Mouse (Mus musculus): ENCODE data around the gene Drg1. TPM values are rescaled to one million over a fixed set of nuclear protein-coding genes. Genes with fewer than 3 reads are reported as not detected.
"Not testable (repeated sequence)": the region's sequence is repeated elsewhere in the genome, so short reads cannot be mapped to it uniquely, and the experiment has no call there.

The Drg1 gene
- polyA plus RNA-seq, 1 experiment from 2014 or later: 249 TPM

GRCm38 (mm10) chr11:3173425-3174318 is 92.5 kb downstream of the Drg1 start:
- H3K27ac ChIP-seq (ENCODE audit: low read depth, low read length); H3K4me3 ChIP-seq (ENCODE audit: low read depth, low read length); H3K4me1 ChIP-seq (replicated peaks; ENCODE audit: control insufficient read depth, insufficient read depth, low read length); H3K27me3 ChIP-seq (replicated peaks; ENCODE audit: control insufficient read depth, insufficient read depth, low read length); H3K9me3 ChIP-seq (ENCODE audit: control insufficient read depth, low read length); H3K4me2 ChIP-seq; H3K9ac ChIP-seq (ENCODE audit: low read depth, low read length); H3K36me3 ChIP-seq (ENCODE audit: control insufficient read depth, insufficient read depth, low read length): not testable (repeated sequence)
- DNase-seq (ENCODE audit: low spot score): peak; percentile 49
- peak; percentile 41 for ATAC-seq (replicated peaks; ENCODE audit: low FRiP score)
- WGBS: 81% methylated on average over 11 of the region's 11 CpGs

GRCm38 (mm10) chr11:3172526-3172925 is 93.7 kb downstream of the Drg1 start:
- ATAC-seq (replicated peaks; ENCODE audit: low FRiP score); H3K4me3 ChIP-seq (ENCODE audit: low read depth, low read length); H3K9me3 ChIP-seq (ENCODE audit: control insufficient read depth, low read length); H3K4me2 ChIP-seq; H3K36me3 ChIP-seq (ENCODE audit: control insufficient read depth, insufficient read depth, low read length); H3K9ac ChIP-seq (ENCODE audit: low read depth, low read length); H3K27ac ChIP-seq (ENCODE audit: low read depth, low read length); DNase-seq (ENCODE audit: low spot score); H3K4me1 ChIP-seq (replicated peaks; ENCODE audit: control insufficient read depth, insufficient read depth, low read length); H3K27me3 ChIP-seq (replicated peaks; ENCODE audit: control insufficient read depth, insufficient read depth, low read length): not testable (repeated sequence)
- WGBS: 67% methylated on average over 5 of the region's 6 CpGs

- WGBS: 59% methylated on average over 1 of the region's 1 CpGs
- H3K36me3 ChIP-seq (ENCODE audit: control insufficient read depth, insufficient read depth, low read length); H3K9me3 ChIP-seq (ENCODE audit: control insufficient read depth, low read length); ATAC-seq (replicated peaks; ENCODE audit: low FRiP score); DNase-seq (ENCODE audit: low spot score); H3K27ac ChIP-seq (ENCODE audit: low read depth, low read length); H3K4me2 ChIP-seq; H3K9ac ChIP-seq (ENCODE audit: low read depth, low read length); H3K27me3 ChIP-seq (replicated peaks; ENCODE audit: control insufficient read depth, insufficient read depth, low read length); H3K4me3 ChIP-seq (ENCODE audit: low read depth, low read length); H3K4me1 ChIP-seq (replicated peaks; ENCODE audit: control insufficient read depth, insufficient read depth, low read length): not testable (repeated sequence)
Measured at GRCm38 (mm10) chr11:3171931-3172330, 94.3 kb downstream of the Drg1 start.

GRCm38 (mm10) chr11:3169042-3169441 is 97.2 kb downstream of the Drg1 start:
- H3K4me2 ChIP-seq; H3K27me3 ChIP-seq (replicated peaks; ENCODE audit: control insufficient read depth, insufficient read depth, low read length); H3K9me3 ChIP-seq (ENCODE audit: control insufficient read depth, low read length); H3K36me3 ChIP-seq (ENCODE audit: control insufficient read depth, insufficient read depth, low read length); H3K4me1 ChIP-seq (replicated peaks; ENCODE audit: control insufficient read depth, insufficient read depth, low read length); H3K9ac ChIP-seq (ENCODE audit: low read depth, low read length); H3K4me3 ChIP-seq (ENCODE audit: low read depth, low read length); DNase-seq (ENCODE audit: low spot score); H3K27ac ChIP-seq (ENCODE audit: low read depth, low read length): not testable (repeated sequence)
- WGBS: 64% methylated on average over 2 of the region's 2 CpGs
- peak; percentile 44 for ATAC-seq (replicated peaks; ENCODE audit: low FRiP score)

- not testable (repeated sequence) for H3K27ac ChIP-seq (ENCODE audit: low read depth, low read length); H3K36me3 ChIP-seq (ENCODE audit: control insufficient read depth, insufficient read depth, low read length); H3K27me3 ChIP-seq (replicated peaks; ENCODE audit: control insufficient read depth, insufficient read depth, low read length); H3K9ac ChIP-seq (ENCODE audit: low read depth, low read length); H3K4me1 ChIP-seq (replicated peaks; ENCODE audit: control insufficient read depth, insufficient read depth, low read length); ATAC-seq (replicated peaks; ENCODE audit: low FRiP score); H3K4me2 ChIP-seq; H3K9me3 ChIP-seq (ENCODE audit: control insufficient read depth, low read length); H3K4me3 ChIP-seq (ENCODE audit: low read depth, low read length); DNase-seq (ENCODE audit: low spot score)
- 71% methylated on average over 4 of the region's 4 CpGs for WGBS
Measured at GRCm38 (mm10) chr11:3167571-3168001, 98.6 kb downstream of the Drg1 start.

GRCm38 (mm10) chr11:3167129-3167528 is 99.1 kb downstream of the Drg1 start:
- 90% methylated on average over 4 of the region's 4 CpGs for WGBS

GRCm38 (mm10) chr11:3166321-3166720 is 99.9 kb downstream of the Drg1 start:
- not testable (repeated sequence) for H3K27ac ChIP-seq (ENCODE audit: low read depth, low read length); H3K9me3 ChIP-seq (ENCODE audit: control insufficient read depth, low read length); ATAC-seq (replicated peaks; ENCODE audit: low FRiP score); DNase-seq (ENCODE audit: low spot score); H3K9ac ChIP-seq (ENCODE audit: low read depth, low read length); H3K36me3 ChIP-seq (ENCODE audit: control insufficient read depth, insufficient read depth, low read length); H3K4me1 ChIP-seq (replicated peaks; ENCODE audit: control insufficient read depth, insufficient read depth, low read length); H3K4me2 ChIP-seq; H3K4me3 ChIP-seq (ENCODE audit: low read depth, low read length); H3K27me3 ChIP-seq (replicated peaks; ENCODE audit: control insufficient read depth, insufficient read depth, low read length)

More at GRCm38 (mm10) chr11:3167129-3167528, 99.1 kb downstream of the Drg1 start:
- not testable (repeated sequence) for H3K4me3 ChIP-seq (ENCODE audit: low read depth, low read length); ATAC-seq (replicated peaks; ENCODE audit: low FRiP score); H3K9me3 ChIP-seq (ENCODE audit: control insufficient read depth, low read length); DNase-seq (ENCODE audit: low spot score); H3K36me3 ChIP-seq (ENCODE audit: control insufficient read depth, insufficient read depth, low read length); H3K4me1 ChIP-seq (replicated peaks; ENCODE audit: control insufficient read depth, insufficient read depth, low read length); H3K27ac ChIP-seq (ENCODE audit: low read depth, low read length); H3K4me2 ChIP-seq; H3K9ac ChIP-seq (ENCODE audit: low read depth, low read length); H3K27me3 ChIP-seq (replicated peaks; ENCODE audit: control insufficient read depth, insufficient read depth, low read length)

- DNase-seq (ENCODE audit: low spot score); H3K4me3 ChIP-seq (ENCODE audit: low read depth, low read length); H3K36me3 ChIP-seq (ENCODE audit: control insufficient read depth, insufficient read depth, low read length); H3K27ac ChIP-seq (ENCODE audit: low read depth, low read length); H3K4me1 ChIP-seq (replicated peaks; ENCODE audit: control insufficient read depth, insufficient read depth, low read length); H3K9me3 ChIP-seq (ENCODE audit: control insufficient read depth, low read length); H3K9ac ChIP-seq (ENCODE audit: low read depth, low read length); H3K27me3 ChIP-seq (replicated peaks; ENCODE audit: control insufficient read depth, insufficient read depth, low read length); H3K4me2 ChIP-seq: not testable (repeated sequence)
- WGBS: 88% methylated on average over 3 of the region's 5 CpGs
- ATAC-seq (replicated peaks; ENCODE audit: low FRiP score): peak; percentile 27
Measured at GRCm38 (mm10) chr11:3165210-3165782, 100.9 kb downstream of the Drg1 start.

GRCm38 (mm10) chr11:3163661-3164060 is 102.6 kb downstream of the Drg1 start:
- ATAC-seq (replicated peaks; ENCODE audit: low FRiP score); H3K27me3 ChIP-seq (replicated peaks; ENCODE audit: control insufficient read depth, insufficient read depth, low read length); H3K9ac ChIP-seq (ENCODE audit: low read depth, low read length); H3K9me3 ChIP-seq (ENCODE audit: control insufficient read depth, low read length); H3K27ac ChIP-seq (ENCODE audit: low read depth, low read length); H3K4me1 ChIP-seq (replicated peaks; ENCODE audit: control insufficient read depth, insufficient read depth, low read length); H3K36me3 ChIP-seq (ENCODE audit: control insufficient read depth, insufficient read depth, low read length); H3K4me3 ChIP-seq (ENCODE audit: low read depth, low read length); H3K4me2 ChIP-seq; DNase-seq (ENCODE audit: low spot score): not testable (repeated sequence)
- WGBS: 67% methylated on average over 3 of the region's 3 CpGs

Data from liver, embryonic 11.5 days (tissue).